Mouse (Mus musculus) hematopoietic stem cell, adult 5-6 weeks (primary cell): Measurements from ENCODE around the gene Arpc4. TPM values are rescaled to one million over a fixed set of nuclear protein-coding genes. Genes with fewer than 3 reads are reported as not detected.
A peak's percentile ranks its signal among the peaks of the same experiment; 100 is the strongest.

Experiments
- ATAC-seq, 2 experiments: fragments of 125-278 bp in 1 of 2; replicated peaks in 1 of 2; 2 replicates each; pipeline ENCODE4 v1.8.0; 2016 to 2017; ENCODE audit warnings: inconsistent platforms in 2 of 2, mild to moderate bottlenecking in 2 of 2, moderate number of reproducible peaks in 2 of 2, low read depth in 1 of 2, moderate TSS enrichment in 1 of 2; ENCODE audit not compliant: low FRiP score in 2 of 2, poor library complexity in 2 of 2, severe bottlenecking in 2 of 2, insufficient read depth in 1 of 2, low TSS enrichment in 1 of 2
- total RNA-seq: library from RNA; stranded (forward); fragments of 172-1452, 232-1000 nt; gene quantifications from 2 replicates; pipeline ENCODE4 v1.2.3, GENCODE M21; 2017

Arpc4 gene
- total RNA-seq, 1 experiment from 2014 or later, result 191 TPM

DNA sequence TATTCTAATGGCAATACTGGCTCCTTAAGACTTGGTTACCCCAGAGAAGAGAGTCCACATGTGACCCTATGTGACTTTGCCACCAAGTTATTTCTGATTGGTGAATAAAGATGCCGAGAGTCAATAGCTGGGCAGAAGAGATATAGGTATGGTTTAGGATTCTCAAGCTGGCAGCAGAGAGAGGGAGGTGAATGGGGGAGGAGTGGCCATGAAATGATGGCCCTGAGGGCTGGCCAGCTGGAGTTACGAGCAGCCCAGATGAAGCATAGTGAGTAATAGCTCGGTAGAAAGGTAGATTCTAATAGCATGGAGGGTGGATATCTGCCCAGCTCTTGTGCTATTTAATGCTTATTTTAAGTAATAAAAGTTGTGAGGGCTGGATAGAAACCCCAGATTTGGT, 25.1 kb upstream of the Arpc4 start:
- no peak for ATAC-seq

DNA sequence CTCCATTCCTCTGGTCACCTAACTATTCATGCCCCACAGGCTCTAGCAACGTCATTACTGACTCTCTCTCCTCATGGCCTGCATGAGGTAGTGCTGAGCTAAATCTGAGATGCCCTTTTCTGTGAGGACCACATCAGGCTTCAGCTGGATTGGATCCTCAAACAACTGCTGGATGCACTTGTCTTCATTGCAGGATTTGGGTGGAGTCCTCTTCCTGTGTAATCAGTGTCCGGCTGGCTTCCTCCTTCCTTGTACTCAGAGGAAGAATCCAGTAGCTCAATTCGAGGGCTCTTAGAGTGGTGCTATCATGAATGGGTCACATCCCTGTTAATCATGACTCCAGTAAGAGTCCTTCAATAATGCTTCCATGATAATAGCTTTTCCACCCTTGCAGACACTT, 24.2 kb upstream of the Arpc4 start:
- no peak for ATAC-seq

DNA sequence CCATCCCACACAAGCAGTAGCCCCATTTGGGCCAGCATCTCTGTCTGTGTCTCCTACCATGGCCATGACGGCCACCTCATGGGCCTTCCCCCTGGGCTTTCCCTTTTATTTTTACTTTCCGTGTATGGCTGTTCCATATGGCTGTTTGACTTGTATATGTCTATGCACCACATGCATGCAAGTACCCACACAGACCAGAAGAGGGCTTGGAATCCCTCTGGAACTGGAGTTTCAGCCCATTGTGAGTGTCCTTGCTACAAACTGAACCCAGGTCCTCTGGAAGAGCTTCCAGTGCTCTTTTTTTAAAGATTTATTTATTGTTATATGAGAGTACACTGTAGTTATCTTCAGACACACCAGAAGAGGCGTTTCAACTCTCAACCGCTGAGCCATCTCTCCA, 16.4 kb upstream of the Arpc4 start:
- ATAC-seq, result no peak

- no peak for ATAC-seq
Measured at GRCm38 (mm10) chr6:113362241-113362640, 15.7 kb upstream of the Arpc4 start.

GRCm38 (mm10) chr6:113364518-113365135, 13.3 kb upstream of the Arpc4 start:
- no peak for ATAC-seq

GRCm38 (mm10) chr6:113366639-113367038, 11.3 kb upstream of the Arpc4 start:
- no peak for ATAC-seq

DNA sequence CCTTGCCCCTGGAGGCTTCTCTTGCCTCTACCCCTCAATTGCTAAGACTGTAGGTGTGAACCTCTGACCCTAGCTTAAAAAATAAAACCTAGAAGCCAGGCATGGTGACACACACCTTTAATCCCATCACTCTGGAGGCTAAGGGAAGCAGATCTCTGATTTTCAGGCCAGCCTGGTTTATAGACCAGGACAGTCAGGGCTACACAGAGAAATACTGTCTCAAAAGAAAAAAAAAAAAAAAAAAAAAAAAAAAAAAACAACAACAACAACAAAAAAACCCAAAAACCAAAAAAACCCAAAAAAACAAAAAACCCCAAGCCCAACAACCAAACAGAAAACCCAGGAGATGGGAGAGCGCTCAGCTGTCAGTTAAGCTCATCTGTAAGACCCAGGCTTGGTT, 10.3 kb upstream of the Arpc4 start:
- no peak for ATAC-seq

GRCm38 (mm10) chr6:113368124-113368523, 9.8 kb upstream of the Arpc4 start:
- no peak for ATAC-seq

GRCm38 (mm10) chr6:113368577-113368976, 9.3 kb upstream of the Arpc4 start:
- ATAC-seq, result no peak

GRCm38 (mm10) chr6:113370194-113370929, 7.6 kb upstream of the Arpc4 start:
- ATAC-seq, result no peak

DNA sequence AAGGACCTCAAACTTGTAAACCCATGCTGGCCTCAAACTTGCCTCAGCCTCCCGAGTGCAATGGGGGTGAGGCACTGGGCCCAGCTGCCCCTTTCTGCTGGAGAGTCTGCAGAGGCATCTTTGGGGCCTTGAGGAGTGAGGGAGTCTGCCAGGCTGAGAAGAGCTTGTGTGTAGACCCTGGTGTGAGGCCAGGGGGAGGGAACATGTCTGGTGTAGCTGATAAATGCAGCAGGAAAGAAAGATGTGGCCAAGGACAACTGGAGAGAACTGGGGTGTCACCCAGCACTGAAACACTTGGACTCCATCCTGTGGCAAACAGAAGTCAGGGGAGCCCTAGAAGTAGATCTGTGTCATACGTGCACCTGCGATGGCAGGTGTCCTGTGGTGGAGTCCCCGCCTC, 4.4 kb upstream of the Arpc4 start:
- no peak for ATAC-seq

- ATAC-seq, result no peak; a peak in 1 of 4 replicates
Measured at GRCm38 (mm10) chr6:113377172-113377495, 781 bp upstream of the Arpc4 start.

GRCm38 (mm10) chr6:113379246-113379645, 1.3 kb downstream of the Arpc4 start:
- peak in 1 of 2 experiments; percentile 18; a peak in 1 of 4 replicates for ATAC-seq

DNA sequence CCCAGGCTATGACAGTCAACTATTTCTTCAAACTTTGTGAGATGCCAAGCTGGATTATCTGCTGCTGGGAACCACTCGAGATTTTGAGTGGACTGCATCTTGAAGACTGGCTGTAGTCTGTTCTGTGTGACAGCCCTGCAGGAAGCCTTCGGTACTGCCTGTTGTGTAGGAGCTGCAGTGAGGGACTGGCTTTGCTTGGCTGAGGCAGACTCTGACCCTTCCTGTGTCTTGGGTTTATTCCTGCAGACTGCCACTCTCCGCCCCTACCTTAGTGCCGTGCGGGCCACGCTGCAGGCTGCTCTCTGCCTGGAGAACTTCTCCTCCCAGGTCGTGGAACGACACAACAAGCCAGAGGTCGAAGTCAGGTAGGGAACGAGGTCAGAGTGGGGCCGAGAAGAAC, 2.6 kb downstream of the Arpc4 start:
- ATAC-seq, result no peak

- ATAC-seq, result no peak
Measured at GRCm38 (mm10) chr6:113384351-113384927, 6.5 kb downstream of the Arpc4 start.

- ATAC-seq, result no peak
Measured at GRCm38 (mm10) chr6:113385160-113385714, 7.3 kb downstream of the Arpc4 start.

DNA sequence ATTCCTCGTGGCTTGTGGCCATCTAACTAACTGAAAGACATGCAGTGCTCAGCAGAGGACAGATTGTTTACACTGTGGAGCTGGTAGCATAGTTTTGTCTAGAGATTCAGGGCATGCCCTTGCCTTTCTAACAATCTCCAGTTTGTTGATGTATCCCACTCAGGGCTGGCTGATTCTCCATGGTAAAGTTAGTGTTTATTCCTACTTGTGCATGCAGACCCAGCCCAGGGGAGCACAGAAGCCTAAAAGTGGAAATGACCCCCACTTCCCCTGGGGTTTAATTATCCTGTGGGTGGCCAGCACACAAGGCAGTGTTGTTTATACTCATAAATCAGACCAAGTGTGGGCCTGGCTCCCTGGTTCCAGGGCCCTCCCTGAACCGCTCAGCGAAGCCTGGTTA, 8.1 kb downstream of the Arpc4 start:
- ATAC-seq, result no peak

- ATAC-seq, result no peak
Measured at GRCm38 (mm10) chr6:113388960-113389359, 11.0 kb downstream of the Arpc4 start, which contains the start of gene Ttll3. Gene Ttll3 (plus strand): TSS chr6:113389260.
